Mouse (Mus musculus): ENCODE measurements around the gene Gys2.
"Not testable (repeated sequence)": the region's sequence is repeated elsewhere in the genome, so short reads cannot be mapped to it uniquely, and the experiment has no call there.

Gys2 gene

DNA sequence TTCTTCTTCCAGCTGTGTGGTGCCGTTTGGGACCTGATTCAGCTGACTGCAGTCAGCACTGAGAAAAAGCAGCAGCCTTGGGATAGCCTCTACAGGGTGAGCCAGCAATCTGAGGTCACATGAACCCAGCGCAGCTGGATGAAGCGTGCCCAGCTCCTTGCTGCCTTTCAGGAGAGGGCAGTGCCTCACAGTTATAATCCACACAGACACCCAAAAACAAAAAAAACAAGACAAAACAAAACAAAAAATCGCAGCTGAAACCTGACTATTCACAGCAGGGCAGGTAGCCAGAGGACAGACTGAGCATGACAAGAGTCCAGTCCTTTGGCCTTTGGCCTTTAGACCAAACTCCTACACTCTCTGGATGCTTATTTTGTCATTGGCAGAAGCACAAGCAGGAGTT lies at the start of gene Gys2:
Gene Gys2, minus strand, starts transcription at position 309 of the 403 bp plus-strand sequence.
- DNase-seq (ENCODE audit: low spot score), result no peak

DNA sequence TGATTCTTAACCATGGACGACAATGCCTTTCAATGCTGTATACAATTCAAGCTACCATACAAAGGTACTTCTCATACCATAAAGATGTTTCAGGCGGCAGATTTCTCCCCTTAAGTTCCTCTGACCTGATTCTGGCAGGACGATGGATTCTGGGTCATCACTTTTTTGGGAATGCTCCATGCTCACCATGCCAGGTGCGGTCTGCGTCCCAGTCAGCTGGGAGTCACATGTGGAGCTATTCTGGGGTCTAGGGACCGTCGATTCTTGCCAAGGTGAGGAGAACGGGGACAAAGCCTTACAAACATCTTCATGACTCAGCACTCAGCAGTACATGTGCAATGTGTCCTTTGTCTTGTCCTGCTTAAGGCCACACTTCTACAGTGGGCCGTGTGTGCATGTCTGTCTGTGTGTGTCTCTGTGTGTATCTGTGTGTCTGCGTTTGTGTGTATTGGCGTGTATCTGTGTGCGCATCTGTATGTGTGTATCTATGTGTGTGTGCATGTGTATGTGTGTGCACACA lies 48.7 kb upstream of the Gys2 start:
- no peak for DNase-seq (ENCODE audit: low spot score)

DNA sequence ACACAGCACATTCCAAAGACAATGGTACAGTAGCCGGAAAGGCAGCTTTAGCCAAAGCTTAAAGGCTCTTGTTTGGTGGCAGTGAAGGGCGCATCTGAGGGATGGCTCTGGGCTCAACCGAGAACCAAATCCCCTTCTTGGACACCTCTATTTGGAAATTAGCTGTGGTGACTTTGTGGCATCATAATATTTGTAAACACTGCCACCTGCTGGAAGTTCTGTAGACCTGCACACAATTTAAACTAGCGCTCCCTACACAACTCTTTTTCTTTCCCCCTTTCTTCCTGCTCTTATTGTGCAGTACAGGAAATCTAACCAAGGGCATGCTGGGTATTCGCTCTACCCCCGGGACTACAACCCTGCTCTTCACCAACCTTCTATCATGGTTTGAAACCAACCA lies 46.2 kb upstream of the Gys2 start:
- no peak for DNase-seq (ENCODE audit: low spot score)

DNA sequence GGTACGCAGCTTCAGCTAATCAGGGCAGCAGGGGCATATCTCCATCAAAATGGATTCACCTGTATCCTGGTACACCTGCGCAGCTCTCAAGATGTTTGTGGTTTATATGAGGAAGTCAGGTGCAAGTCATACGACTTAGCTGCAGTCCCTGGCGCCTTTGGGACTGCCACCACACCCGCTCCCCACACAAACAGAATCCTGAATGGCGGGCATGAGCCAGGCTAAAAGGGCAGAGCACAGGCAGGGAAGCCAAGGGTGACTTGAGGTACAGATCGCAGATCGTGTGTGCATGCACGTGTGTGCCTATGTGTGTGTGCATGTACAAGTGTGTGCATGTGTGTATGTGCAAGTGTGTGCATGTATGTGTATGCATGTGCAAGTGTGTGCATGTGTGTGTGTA lies 42.5 kb upstream of the Gys2 start:
- DNase-seq (ENCODE audit: low spot score), result not testable (repeated sequence)

DNA sequence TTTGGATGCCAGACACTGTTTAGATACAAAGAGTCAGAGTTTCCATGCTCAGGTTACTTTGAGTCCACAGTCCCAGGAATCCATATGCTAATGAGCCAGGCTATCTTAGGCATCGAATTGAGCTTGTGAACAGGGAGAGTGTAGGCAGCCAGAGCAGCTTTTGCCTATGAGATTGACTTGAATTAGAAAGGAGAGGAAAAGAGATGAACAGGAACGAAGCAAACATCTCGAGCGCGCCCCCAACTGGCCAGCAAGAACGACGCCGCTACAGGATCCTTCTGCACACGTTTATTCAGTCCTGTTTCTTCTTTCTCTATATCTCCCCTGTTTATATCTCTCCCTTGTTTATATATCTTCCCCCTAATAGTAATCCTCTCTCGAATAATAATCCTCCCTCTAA lies 42.0 kb upstream of the Gys2 start:
- DNase-seq (ENCODE audit: low spot score), result no peak

DNA sequence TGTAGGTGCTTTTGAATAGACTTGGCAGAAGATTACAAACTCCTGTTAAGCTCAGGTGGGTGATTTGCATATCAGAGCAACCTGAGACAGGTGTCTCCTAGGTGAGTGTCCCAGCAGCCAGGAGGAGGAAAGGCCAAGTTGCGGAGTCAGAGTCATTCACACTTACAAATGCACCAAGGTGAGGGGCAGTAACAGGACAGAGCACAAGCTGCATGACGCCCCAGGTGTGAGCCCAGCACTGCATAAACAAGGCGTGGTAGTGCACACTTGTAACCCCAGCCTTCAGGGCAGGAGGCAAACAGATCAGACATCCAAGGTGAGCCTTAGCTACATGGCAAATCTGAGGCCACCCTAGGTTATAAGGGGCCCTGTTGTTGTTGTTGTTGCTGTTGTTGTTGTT lies 40.0 kb upstream of the Gys2 start:
- no peak for DNase-seq (ENCODE audit: low spot score)

DNA sequence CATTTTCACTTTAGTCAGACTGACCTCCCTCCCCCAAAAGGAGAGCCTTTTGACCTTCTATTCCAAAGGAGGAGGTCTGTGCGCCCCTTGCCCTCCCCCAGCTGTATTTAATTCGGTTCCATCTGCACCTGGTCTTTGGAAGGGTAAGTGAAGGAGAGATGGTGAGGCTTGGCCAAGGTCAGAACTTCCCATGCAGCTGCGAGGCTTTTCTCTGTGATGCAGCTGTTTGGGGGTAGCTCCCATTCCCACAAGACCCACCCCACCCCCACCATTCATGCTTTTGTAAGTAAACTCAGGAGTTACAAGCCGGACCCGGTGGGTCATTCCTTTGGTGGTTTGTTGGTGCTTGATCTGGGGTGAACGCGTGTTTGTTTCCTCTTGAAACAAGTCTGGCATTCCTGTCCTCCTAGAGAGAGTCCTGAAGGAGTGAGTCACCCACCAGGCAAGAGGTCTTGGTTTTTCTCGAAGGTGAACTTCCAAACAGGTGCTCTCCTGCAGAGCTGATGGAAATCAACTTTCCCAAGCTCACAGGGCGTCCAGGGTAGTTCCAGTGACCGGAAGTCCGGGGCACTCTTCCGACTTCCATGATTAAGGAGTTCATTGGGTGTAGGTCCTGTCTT lies 38.7 kb upstream of the Gys2 start:
- no peak for DNase-seq (ENCODE audit: low spot score)

DNA sequence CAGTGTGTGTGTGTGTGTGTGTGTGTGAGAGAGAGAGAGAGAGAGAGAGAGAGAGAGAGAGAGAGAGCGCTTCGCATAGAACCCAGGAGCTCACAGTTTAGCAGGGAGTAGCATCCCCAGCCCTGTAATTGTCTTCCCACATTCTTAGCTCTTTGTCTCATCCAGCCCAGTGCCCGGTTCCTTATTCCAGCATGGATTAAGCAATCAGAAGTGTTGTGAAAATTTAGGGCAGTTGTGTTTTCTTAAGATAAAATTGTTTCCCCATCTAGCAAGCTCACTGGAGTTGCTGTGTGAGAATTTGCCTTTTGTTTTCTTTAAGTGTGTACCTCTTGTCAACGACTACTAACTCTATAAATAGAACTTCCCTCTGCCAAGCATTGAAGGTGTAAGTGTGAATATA lies 35.8 kb upstream of the Gys2 start:
- no peak for DNase-seq (ENCODE audit: low spot score)

DNA sequence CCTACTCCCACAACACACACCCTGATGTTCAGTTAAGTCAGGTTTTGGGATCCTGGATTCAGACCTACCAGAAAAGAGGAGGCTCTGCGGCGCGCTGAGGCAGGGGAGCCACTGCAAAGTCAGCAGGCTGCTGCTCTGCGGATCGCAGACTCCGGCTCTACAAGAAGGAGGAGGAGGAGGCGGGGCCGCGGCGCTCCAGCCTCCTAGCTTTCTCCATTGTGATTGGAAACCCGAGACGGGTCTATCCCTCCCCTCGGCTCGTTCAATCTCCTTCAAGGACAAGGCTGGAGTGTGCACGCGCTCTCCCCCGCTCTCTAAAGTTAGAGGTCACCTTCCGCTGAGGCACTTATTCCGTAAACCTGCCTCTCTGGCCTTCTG lies 34.9 kb upstream of the Gys2 start, which contains the start of gene Ldhb:
Gene Ldhb, minus strand, starts transcription at position 173 of the 378 bp plus-strand sequence.
- peak; percentile 58 for DNase-seq (ENCODE audit: low spot score)

DNA sequence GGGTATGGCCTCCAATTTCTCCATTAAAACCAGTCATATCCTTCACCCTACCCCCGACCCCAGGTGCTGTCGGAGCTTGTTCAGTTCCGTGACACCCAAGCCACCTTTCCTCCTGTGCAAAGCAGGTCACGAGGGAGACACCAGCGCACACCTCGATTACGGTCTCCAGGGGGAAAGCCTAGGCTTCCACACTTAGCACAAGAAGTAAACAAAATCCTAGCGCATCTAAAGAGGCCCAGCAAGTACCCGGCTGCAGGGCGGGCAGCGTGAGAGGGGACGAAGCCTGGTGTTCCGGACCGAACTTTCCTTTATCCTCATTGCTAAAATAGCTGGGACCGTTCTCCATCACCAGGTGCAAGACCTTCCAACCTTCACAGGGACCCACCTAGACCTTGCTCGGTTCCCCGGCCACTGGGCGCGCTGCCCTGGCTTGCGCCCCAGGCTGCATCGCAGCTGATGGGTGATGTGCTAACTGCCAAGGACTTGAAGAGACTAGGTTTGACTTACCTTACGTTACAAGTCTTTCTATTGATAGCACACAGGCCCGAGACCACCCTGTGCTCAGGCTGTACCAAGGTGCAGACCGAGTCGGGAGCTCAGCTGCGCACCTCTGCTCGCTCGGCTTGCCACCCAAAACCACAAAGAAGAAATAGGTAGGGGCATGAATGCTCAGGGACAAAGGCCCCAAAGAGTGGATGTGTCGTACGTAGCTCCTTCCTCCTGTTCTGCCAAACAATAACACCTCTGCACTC lies 34.3 kb upstream of the Gys2 start:
- no peak for DNase-seq (ENCODE audit: low spot score)

DNA sequence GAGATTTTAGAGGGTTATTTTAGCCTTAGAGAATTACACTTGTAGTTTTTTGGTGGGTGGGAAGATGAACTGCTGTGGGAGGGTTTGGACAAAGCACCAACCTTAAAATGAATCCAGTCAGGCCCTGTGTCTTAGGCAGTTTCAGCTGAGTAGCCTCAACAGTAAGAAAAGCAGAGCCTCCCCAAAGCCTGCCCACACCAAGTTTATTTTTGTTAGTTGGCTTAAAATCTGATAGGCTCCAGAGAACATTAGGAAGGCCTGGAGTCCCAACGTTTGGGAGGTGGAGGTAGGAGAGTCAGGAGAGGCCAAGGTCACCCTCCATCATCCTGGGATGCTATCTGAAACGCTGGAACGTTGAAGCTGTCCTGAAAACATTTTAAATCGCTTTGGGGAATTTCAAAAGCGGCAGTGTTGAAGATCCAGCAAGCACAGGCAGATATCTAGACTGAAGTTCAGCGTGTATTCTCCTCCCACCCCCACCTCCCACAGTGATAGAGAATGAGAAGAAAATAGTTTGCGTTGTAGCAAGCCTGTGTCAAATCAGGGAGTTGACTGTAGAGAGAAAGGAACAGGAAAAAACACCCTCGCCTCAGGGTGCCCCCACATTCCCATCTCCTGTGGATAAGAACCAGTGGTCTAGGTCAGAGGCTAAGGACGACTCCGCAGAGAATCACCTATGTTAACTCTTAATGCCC lies 33.6 kb upstream of the Gys2 start:
- no peak for DNase-seq (ENCODE audit: low spot score)

DNA sequence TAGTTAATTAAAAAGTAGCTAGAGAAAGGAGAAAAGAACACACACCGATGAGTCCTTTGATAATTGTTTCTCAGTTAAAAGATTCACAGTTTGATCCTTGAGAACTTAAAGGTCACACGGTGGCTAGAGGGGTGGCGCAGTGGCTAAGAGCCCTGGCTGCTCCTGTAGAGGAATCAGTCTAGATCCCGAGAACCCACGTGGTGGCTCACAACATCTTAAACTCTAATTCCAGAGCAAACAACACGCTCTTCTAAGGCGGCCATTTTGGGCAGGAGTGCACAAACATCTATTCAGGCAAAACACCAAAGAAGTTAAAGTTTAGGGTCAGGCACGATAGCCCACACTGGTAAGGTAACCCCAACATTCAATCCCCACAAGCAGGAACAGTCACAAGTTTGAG lies 30.7 kb upstream of the Gys2 start:
- DNase-seq (ENCODE audit: low spot score), result no peak

DNA sequence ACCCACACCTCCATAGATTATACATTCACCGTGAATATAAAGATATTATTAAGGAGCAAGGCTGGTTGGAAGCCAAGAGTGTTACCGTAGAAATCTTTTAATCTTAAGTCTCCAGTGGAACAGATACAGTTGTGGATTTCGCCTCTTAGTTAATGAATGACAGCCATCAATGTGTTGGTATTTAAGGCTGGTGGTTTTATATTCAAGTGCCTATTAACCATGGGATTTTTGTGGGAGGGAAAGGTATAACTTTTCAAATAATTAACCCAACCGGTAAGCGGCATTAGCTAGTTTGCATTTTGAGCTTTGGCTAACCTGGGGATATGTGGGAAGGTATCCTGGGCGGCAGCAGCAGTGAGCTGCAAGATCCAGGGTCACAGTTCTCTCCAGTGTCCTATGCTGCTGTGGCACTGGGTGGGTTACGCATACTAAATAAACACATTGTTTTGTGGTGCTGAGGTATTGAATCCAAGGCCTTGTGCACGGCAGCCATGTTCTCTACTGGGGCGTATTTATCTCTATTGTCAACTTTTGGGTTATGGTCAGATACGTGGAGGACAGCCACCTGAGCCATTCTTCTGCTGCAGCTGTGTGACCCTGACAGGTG lies 29.7 kb upstream of the Gys2 start:
- DNase-seq (ENCODE audit: low spot score), result no peak

DNA sequence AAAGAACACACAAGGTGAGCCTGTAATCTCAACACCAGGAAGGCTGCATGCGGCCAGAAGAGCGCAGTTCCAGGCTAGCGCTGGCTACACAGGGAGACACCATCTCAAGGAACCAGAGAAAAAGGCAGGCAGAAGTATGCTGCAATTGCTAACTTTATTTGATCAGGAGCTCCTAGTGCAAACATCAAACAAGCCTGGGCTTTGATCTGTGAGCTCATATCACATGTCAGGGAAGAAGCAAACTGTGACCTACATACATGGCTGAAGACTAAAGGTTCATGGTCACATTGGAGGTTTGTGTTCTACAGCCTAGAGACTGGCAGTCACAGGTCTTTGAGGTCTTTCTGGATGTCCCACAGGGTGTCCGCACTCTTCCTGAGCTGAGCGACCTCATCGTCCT lies 17.2 kb upstream of the Gys2 start:
- DNase-seq (ENCODE audit: low spot score), result not testable (repeated sequence)

DNA sequence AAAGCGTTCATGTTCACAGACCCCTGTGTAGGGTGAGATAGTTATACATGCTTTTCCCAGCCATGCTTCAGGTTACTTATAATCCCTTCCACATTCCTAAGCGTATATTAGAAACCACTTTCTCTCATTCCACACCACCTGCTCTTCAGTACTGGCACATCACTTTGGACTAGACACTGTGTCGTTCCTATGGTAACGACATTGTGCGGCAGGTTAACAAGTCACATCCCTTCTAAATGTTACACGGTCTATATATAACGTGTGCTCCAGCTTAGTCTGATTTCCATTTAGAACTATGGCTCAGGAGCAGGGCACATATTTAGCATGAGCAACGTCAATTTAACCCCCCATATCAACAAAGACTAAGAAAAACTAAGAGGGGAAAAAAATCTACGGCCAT lies 14.7 kb upstream of the Gys2 start:
- no peak for DNase-seq (ENCODE audit: low spot score)

DNA sequence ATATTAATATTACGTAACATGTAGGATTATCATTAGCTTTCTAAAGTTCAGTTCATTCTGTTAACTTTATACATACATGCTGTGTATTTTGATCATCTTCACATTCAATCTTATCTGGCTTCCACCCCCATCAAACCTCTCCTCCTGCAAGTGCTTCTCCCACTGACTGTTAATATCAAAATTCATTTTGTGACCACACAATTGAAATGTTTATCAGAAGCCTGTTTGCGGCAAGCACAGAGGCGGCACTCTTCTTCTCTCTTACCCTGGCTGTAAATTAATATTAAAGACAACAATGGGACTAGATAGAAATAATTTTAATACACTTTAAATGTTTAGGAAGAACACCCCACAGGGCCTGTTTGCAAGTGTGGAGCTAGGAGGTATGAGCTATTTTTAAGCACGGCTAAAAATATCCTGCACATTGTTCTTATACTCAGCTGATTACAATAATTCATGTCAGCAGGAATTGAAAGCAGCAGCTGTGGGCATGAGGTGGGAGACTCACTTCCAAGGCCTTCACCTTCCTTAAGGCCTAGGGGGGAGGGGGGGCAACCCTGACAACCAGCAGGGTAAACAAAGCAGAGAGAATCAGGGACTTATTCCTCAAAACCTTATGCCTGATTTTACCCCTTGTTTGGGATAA lies 12.7 kb upstream of the Gys2 start:
- no peak for DNase-seq (ENCODE audit: low spot score)

DNA sequence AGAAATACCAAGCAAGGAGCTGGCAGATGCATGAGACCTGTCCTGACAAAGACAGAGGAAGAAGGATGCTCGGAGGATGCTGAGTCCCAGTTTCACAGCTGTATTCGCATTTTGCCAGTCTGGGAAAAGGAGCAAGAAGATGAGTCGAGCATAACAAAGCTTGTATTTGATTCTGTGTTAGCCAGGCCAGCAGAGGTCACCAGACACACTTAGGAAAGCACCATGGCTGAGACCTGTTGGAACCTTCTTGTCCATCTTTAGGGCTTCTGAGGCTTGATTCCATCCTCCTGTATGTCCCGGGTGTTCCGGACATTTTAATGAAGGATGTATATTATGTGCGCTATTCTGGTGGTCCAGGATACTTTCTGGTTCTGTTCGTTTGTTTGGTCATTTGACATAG lies 4.3 kb upstream of the Gys2 start:
- no peak for DNase-seq (ENCODE audit: low spot score)

DNA sequence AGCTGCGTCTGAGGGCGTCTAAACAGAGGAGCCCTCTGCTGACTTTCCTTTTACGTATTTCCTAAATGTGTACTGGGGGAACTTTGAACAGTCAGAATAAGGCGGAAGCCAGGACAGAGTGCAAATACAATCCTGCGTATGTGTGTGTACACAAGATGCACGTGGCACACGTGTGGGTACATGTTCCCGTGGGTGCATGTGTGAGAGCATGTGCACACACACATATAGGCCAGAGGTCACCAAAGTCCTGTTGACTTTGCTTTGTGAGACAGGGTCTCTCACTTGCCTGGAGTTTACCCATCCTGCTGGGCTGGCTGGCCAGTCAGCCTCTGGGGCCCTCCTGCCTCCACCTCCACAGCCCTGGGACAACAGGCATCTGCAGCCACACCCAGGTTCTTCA lies 1.8 kb downstream of the Gys2 start:
- no peak for DNase-seq (ENCODE audit: low spot score)

DNA sequence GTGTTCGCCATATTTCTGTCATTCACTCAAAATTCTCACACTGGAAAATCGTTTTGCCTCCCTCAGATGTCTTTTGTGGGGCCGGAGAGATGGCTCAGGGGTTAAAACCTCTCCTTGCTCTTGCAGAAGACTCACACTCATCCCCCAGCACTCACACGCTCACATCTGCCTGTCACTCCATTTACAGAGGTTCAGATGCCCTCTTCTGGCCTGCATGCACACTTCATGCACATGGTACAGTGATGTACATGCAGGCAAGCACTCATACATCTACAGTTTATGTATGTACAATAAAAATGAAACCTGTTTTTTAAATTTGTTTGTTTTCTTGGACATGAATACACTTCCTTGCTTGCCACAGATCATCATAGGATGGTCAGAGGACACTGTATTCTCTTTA lies 3.3 kb downstream of the Gys2 start:
- DNase-seq (ENCODE audit: low spot score), result no peak

DNA sequence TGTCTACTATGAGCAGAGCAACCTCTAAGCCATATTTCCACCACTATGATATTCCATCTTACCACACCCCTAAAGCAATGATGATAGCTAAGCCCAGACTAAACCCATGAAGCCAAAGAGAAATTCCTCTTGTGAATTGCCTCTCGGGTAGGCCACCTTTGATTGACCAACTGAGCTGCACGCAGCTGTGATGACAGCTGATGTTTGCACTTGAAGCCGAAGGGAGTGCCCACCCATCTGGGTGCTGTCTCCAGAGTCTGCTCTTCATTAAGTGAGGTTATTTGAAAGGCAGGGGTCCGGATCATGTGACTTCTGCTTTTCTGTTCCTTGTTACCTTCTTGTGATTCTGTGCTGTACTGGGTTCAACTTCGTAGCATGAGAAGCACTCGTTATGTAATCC lies 10.7 kb downstream of the Gys2 start:
- no peak for DNase-seq (ENCODE audit: low spot score)

DNA sequence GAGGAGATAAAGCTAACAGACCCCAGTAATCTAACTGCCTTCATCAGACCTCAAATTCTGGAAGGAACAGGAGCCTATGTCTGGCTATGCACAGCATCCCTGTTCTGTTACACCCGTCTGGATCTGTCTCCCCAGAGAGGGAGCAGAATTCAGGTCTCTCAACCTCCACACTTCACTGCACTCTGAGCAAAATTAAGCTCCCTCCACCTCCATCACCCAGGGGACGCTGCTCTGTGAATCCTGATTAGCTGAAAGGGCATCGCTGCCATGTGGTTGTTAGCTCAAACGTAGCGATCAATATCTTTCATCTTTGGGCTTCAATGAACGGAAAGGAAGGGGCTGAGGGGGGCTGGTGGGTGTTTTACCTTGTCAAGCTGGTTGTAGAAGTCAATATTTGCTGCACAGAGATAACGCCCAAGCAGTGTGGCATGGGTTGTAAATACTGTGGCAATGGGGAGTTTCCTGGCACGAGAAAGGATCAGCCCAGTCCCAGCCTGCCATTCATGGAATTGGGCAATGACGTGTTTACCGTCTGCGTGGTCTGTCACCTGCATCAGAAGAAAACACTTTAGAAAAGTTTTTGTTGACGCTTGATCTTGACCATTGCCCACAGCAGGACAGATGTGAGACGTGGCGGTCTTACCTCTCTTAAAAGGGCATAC lies 13.8 kb downstream of the Gys2 start:
- no peak for DNase-seq (ENCODE audit: low spot score)

DNA sequence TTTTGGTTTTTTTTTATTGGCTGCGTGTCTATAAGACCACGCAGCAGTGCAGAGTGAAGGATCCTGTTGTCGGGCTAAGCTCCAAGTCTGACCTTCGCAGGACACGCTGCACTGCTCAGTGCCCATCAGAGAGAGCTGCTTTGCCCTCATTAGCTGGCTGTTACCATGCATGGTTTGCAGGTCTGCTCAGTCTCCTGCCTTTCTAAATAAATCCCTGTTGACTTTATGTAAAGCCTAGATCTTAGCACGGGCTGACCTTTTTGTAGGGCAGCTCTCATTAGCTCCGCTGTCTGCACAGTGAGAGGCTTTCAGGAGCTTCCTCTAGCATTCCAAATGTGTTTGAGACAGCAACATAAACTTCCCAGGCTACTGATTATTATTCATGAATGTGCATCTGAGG lies 14.9 kb downstream of the Gys2 start:
- DNase-seq (ENCODE audit: low spot score), result no peak

Data from urinary bladder, postnatal 10 days (tissue).